Mouse (Mus musculus) hindbrain, postnatal 0 days (tissue): ENCODE data around the gene Sgpl1. TPM values are rescaled to one million over a fixed set of nuclear protein-coding genes. Genes with fewer than 3 reads are reported as not detected.

Experiments
- ATAC-seq: fragments of 200-750 bp; cut with Nextera tagmentation; 2 replicates; pipeline ENCODE4 v1.8.0; 2017; ENCODE audit warnings: mild to moderate bottlenecking, moderate TSS enrichment, moderate library complexity
- DNase-seq: peaks from one replicate; pipeline ENCODE4 v3.0.0-alpha.2; 2015; ENCODE audit warnings: low spot score
- H3K27ac ChIP-seq: fragments of 300-500 bp; sonication (generic); 2 replicates; pipeline ENCODE4 v1.5.1; 2014; ENCODE audit warnings: mild to moderate bottlenecking
- H3K27me3 ChIP-seq: fragments of 300-500 bp; sonication (generic); 2 replicates; pipeline ENCODE4 v1.6.1; 2014; ENCODE audit warnings: low read length, mixed read lengths; ENCODE audit not compliant: insufficient read depth
- H3K36me3 ChIP-seq: fragments of 300-500 bp; sonication (generic); 2 replicates; pipeline ENCODE4 v1.6.1; 2014; ENCODE audit warnings: low read length, mixed read lengths; ENCODE audit not compliant: insufficient read depth
- H3K4me1 ChIP-seq: fragments of 300-500 bp; sonication (generic); 2 replicates; pipeline ENCODE4 v1.6.1; 2014; ENCODE audit warnings: antibody characterized with exemption, low read length, mixed read lengths; ENCODE audit not compliant: insufficient read depth
- H3K4me2 ChIP-seq: fragments of 300-500 bp; sonication (generic); 2 replicates; pipeline ENCODE4 v1.6.1; 2014; ENCODE audit warnings: low read depth, mild to moderate bottlenecking, low read length, moderate library complexity, mixed read lengths
- H3K4me3 ChIP-seq: fragments of 300-500 bp; sonication (generic); 2 replicates; pipeline ENCODE4 v1.5.1; 2014; ENCODE audit warnings: low read length
- H3K9ac ChIP-seq: fragments of 300-500 bp; sonication (generic); replicated peaks from 2 replicates; pipeline ENCODE4 v1.6.1; 2014; ENCODE audit warnings: mild to moderate bottlenecking, low read length, moderate library complexity, mixed read lengths
- H3K9me3 ChIP-seq: fragments of 300-500 bp; sonication (generic); 2 replicates; pipeline ENCODE4 v1.6.1; 2016; ENCODE audit warnings: low read length, mixed read lengths
- CTCF ChIP-seq: IDR thresholded peaks from 2 replicates; pipeline ENCODE4 v1.5.1; 2016; ENCODE audit warnings: antibody characterized with exemption, control low read depth, low read depth
- WGBS: fragments of 180-500 bp; shearing (Covaris S2); extraction: QIAGEN DNeasy Blood & Tissue Kit; methylation state at CpG from one replicate; pipeline ENCODE4 v1.1.7; 2014; 5-methylcytosine and 5-hydroxymethylcytosine counted together
- polyA plus RNA-seq: library from polyadenylated mRNA; unstranded; fragments of >200 nt; fragmentation: Nextera tagmentation; extraction: Ambion mirVana; gene quantifications from 2 replicates; pipeline ENCODE4 v1.2.1, GENCODE M21; 2015
- total RNA-seq: library from RNA; depleted of rRNA; stranded (reverse); fragments of >200 nt; gene quantifications from 2 replicates; pipeline ENCODE4 v1.2.3, GENCODE M21; 2014

The Sgpl1 gene
- total and polyA plus RNA-seq, 2 experiments from 2014 or later: 36.8 to 52.1 TPM

GRCm38 (mm10) chr10:61156453-61156852 is 8.9 kb upstream of the Sgpl1 start:
- DNase-seq (no peak), ATAC-seq (no peak)
- no peak overlapping the region for H3K9ac ChIP-seq
- no peaks in the 10 kb centered on the region for H3K9me3 ChIP-seq
- H3K36me3 ChIP-seq: no peaks in the 10 kb centered on the region
- no peak overlapping the region for H3K4me3 ChIP-seq
- no peak overlapping the region for H3K4me2 ChIP-seq
- no peak for TF ChIP-seq CTCF
- 95% methylated on average over 2 of the region's 2 CpGs for WGBS
- no peaks in the 10 kb centered on the region for H3K4me1 ChIP-seq
- H3K27ac ChIP-seq: no peak overlapping the region
- H3K27me3 ChIP-seq: no peaks in the 10 kb centered on the region

- no peak for DNase-seq
- TF ChIP-seq CTCF: no peak
- ATAC-seq: no peak
- Histone ChIP-seq H3K9ac (no peak overlapping the region), H3K4me1 (no peaks in the 10 kb centered on the region), H3K9me3 (no peaks in the 10 kb centered on the region), H3K27me3 (no peaks in the 10 kb centered on the region), H3K4me2 (no peak overlapping the region), H3K27ac (no peak overlapping the region), H3K36me3 (no peaks in the 10 kb centered on the region), H3K4me3 (no peak overlapping the region)
- WGBS: 81% methylated on average over 3 of the region's 3 CpGs
Observed at GRCm38 (mm10) chr10:61155611-61156010, 8.1 kb upstream of the Sgpl1 start.

GRCm38 (mm10) chr10:61152131-61152530 is 4.6 kb upstream of the Sgpl1 start:
- Histone ChIP-seq H3K4me2 (no peak overlapping the region), H3K4me1 (no peaks in the 10 kb centered on the region), H3K4me3 (no peak overlapping the region), H3K27me3 (no peaks in the 10 kb centered on the region), H3K27ac (no peak overlapping the region), H3K9ac (no peak overlapping the region), H3K36me3 (no peaks in the 10 kb centered on the region), H3K9me3 (no peaks in the 10 kb centered on the region)
- no peak for DNase-seq
- ATAC-seq: no peak
- TF ChIP-seq CTCF: no peak

DNA sequence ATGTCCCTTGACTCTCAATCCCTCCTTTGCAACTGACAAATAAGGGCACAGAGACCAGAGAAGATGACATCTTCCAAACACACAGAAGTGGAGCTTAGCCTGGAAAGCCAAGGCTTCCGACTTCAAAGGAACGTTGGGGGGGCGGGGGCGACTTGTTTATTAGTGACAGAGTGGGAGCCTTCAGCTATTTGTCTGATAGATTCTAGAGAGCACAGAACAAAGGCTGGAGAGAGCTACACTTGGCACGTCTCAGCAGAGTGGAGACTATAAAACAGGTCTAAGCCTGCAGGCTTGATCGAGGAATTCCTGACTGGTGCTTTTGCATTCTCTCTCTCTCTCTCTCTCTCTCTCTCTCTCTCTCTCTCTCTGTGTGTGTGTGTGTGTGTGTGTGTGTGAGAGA is 3.1 kb upstream of the Sgpl1 start:
- no peaks in the 10 kb centered on the region for H3K9me3 ChIP-seq
- no peak overlapping the region for H3K9ac ChIP-seq
- peaks cover 1% of the 10 kb centered on the region; the same call in 1 of the 2 replicates for H3K4me1 ChIP-seq
- TF ChIP-seq CTCF: no peak
- H3K27me3 ChIP-seq: no peaks in the 10 kb centered on the region
- no peaks in the 10 kb centered on the region for H3K36me3 ChIP-seq
- H3K27ac ChIP-seq: no peak overlapping the region
- DNase-seq: no peak
- H3K4me2 ChIP-seq: no peak overlapping the region
- 44% methylated on average over 6 of the region's 6 CpGs for WGBS
- no peak overlapping the region for H3K4me3 ChIP-seq
- no peak for ATAC-seq

DNA sequence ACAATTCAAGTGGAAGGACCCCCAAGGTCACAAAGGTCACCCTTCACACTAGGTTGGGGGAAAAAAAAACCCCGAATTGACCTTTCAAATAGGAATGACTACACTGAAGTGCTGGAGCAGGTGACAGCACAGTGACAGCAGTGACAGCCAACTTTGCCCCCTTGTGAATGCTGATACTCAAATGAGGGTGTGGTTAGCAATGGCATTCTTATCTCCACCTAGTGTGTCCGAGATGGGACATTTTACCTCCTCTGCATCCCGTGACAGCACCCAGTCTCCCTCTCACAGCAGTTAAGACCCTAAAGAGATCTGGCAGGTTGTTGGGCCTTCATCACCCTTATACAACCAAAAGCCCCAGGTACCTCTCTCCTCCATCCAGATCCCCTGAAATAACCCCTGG is 2.0 kb upstream of the Sgpl1 start:
- no peak overlapping the region for H3K4me3 ChIP-seq
- ATAC-seq (no peak), DNase-seq (no peak)
- peaks cover 6% of the 10 kb centered on the region for H3K4me1 ChIP-seq
- 83% methylated on average over 3 of the region's 3 CpGs for WGBS
- no peak overlapping the region for H3K9ac ChIP-seq
- no peaks in the 10 kb centered on the region for H3K9me3 ChIP-seq
- H3K27me3 ChIP-seq: no peaks in the 10 kb centered on the region
- no peak overlapping the region for H3K27ac ChIP-seq
- H3K4me2 ChIP-seq: no peak overlapping the region
- no peak for TF ChIP-seq CTCF
- no peaks in the 10 kb centered on the region for H3K36me3 ChIP-seq

DNA sequence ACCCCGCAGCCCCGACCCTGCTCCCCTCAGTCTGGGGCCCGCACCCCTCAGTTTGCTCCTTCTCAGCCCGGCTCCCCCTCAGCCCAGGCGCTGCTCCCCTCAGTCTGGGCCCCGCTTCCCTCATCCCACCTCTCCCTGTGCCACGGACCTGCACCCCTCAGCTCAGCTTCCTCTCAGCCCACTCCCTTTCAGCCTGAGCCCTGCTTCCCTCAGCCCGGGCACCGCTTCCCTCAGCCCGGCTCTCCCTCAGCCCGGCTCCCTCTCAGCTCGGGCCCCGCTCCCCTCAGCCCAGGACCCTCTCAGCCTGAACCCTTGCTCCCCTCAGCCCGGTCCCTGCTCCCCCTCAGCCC is 721 bp downstream of the Sgpl1 start:
- no peak for TF ChIP-seq CTCF
- H3K27me3 ChIP-seq: no peaks in the 10 kb centered on the region
- peak overlapping the region; percentile 86 for H3K4me2 ChIP-seq
- peak overlapping the region; percentile 74 for H3K4me3 ChIP-seq
- no peaks in the 10 kb centered on the region for H3K9me3 ChIP-seq
- H3K27ac ChIP-seq: peak overlapping the region; percentile 86
- 1% methylated on average over 14 of the region's 14 CpGs for WGBS
- H3K4me1 ChIP-seq: peaks cover 6% of the 10 kb centered on the region
- ATAC-seq: peak; percentile 48
- DNase-seq: peak; percentile 30
- peak overlapping the region; percentile 71 for H3K9ac ChIP-seq
- no peaks in the 10 kb centered on the region for H3K36me3 ChIP-seq

DNA sequence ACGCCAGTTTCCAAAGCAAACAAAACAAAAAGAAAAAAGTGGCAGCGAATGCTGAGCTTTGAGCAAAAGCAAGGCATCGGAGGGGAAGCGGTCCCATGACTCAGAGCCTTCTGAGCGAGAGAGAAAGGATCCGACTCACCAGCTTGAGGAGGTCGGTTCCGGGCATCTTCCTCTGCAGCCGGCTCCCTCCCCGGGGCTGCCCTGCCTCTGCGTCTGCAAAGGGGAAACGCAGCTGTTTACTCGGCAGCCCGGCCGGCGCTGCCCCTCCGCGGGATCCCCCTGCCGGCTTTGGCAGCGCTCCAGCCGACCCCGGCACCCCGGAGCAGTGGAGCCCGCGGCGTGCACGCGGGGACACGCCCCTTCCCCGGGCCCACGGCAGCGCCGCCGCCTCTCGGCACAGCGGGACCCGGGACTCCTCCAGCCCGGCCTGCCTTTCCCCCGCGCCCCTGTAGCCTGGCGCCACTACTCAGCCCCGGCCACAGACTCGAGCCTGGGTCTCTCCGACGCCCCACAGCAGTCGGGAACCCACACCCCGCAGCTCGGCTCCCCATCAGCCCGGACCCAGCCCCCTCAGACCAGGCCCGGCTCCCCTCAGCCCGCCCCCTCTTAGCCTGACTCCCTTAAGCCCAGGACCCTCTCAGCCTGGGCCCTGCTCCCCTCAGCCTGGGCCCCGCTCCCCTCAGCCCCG is 1.2 kb downstream of the Sgpl1 start:
- under 1% methylated on average over 45 of the region's 53 CpGs for WGBS

More for the DNA sequence above, 1.2 kb downstream of the Sgpl1 start:
- no peak for TF ChIP-seq CTCF
- Histone ChIP-seq H3K9me3 (no peaks in the 10 kb centered on the region), H3K27me3 (no peaks in the 10 kb centered on the region), H3K27ac (peak overlapping the region; percentile 86), H3K4me3 (peak overlapping the region; percentile 74), H3K9ac (peak overlapping the region; percentile 71), H3K4me1 (peaks cover 6% of the 10 kb centered on the region), H3K4me2 (peak overlapping the region; percentile 86), H3K36me3 (no peaks in the 10 kb centered on the region)
- DNase-seq (peak; percentile 70), ATAC-seq (peak; percentile 44)
